Mouse (Mus musculus) lung, embryonic 16.5 days (tissue): ENCODE data around the gene Ldlrad3. TPM values are rescaled to one million over a fixed set of nuclear protein-coding genes. Genes with fewer than 3 reads are reported as not detected.

Source experiments
- ATAC-seq: fragments of 200-750 bp; cut with Nextera tagmentation; 2 replicates; pipeline ENCODE4 v1.8.0; 2017; ENCODE audit warnings: low read depth, mild to moderate bottlenecking, moderate library complexity
- H3K27ac ChIP-seq: fragments of 300-500 bp; sonication (generic); 2 replicates; pipeline ENCODE4 v1.5.1; 2014; ENCODE audit warnings: mild to moderate bottlenecking, control low read depth, low read length
- H3K27me3 ChIP-seq: fragments of 300-500 bp; sonication (generic); 2 replicates; pipeline ENCODE4 v1.6.1; 2014; ENCODE audit warnings: low read depth, low read length, mixed read lengths; ENCODE audit not compliant: control insufficient read depth, insufficient read depth
- H3K36me3 ChIP-seq: fragments of 300-500 bp; sonication (generic); 2 replicates; pipeline ENCODE4 v1.6.1; 2014; ENCODE audit warnings: low read length; ENCODE audit not compliant: control insufficient read depth, insufficient read depth
- H3K4me1 ChIP-seq: fragments of 300-500 bp; sonication (generic); replicated peaks from 2 replicates; pipeline ENCODE4 v1.6.1; 2014; ENCODE audit warnings: low read length, mixed read lengths; ENCODE audit not compliant: control insufficient read depth, insufficient read depth
- H3K4me2 ChIP-seq: fragments of 300-500 bp; sonication (generic); 2 replicates; pipeline ENCODE4 v1.6.1; 2014; ENCODE audit warnings: low read depth, low read length, control low read depth
- H3K4me3 ChIP-seq: fragments of 300-500 bp; sonication (generic); 2 replicates; pipeline ENCODE4 v1.5.1; 2014; ENCODE audit warnings: mild to moderate bottlenecking, low read length, control low read depth
- H3K9ac ChIP-seq: fragments of 300-500 bp; sonication (generic); 2 replicates; pipeline ENCODE4 v1.6.1; 2014; ENCODE audit warnings: low read length, control low read depth
- H3K9me3 ChIP-seq: fragments of 300-500 bp; sonication (generic); 2 replicates; pipeline ENCODE4 v1.6.1; 2016; ENCODE audit warnings: low read length; ENCODE audit not compliant: control insufficient read depth
- whole genome bisulfite sequencing: fragments of 180-500 bp; shearing (Covaris S2); extraction: QIAGEN DNeasy Blood & Tissue Kit; methylation state at CpG from one replicate; pipeline ENCODE4 v1.1.7; 2014; 5-methylcytosine and 5-hydroxymethylcytosine counted together
- polyA plus RNA-seq: library from polyadenylated mRNA; unstranded; fragments of >200 nt; fragmentation: Nextera tagmentation; extraction: Ambion mirVana; gene quantifications from 2 replicates; pipeline ENCODE4 v1.2.1, GENCODE M21; 2015

Ldlrad3 gene
- polyA plus RNA-seq, 1 experiment from 2014 or later, result 50.0 TPM

GRCm38 (mm10) chr2:102048296-102049175 is 137.6 kb downstream of the Ldlrad3 start:
- Histone ChIP-seq H3K9me3 (no peaks in the 10 kb centered on the region), H3K4me2 (no peak overlapping the region), H3K4me1 (no peaks in the 10 kb centered on the region), H3K9ac (no peak overlapping the region), H3K36me3 (no peaks in the 10 kb centered on the region), H3K27ac (no peak overlapping the region), H3K4me3 (no peak overlapping the region), H3K27me3 (no peaks in the 10 kb centered on the region)
- WGBS, result 65% methylated on average over 16 of the region's 16 CpGs
- ATAC-seq, result no peak; the same call in 1 of the 2 replicates

- H3K9me3 ChIP-seq, result no peaks in the 10 kb centered on the region
- H3K9ac ChIP-seq, result no peak overlapping the region
- no peaks in the 10 kb centered on the region for H3K4me1 ChIP-seq
- no peak overlapping the region for H3K27ac ChIP-seq
- 89% methylated on average over 7 of the region's 7 CpGs for WGBS
- no peaks in the 10 kb centered on the region for H3K27me3 ChIP-seq
- no peak for ATAC-seq
- H3K36me3 ChIP-seq, result no peaks in the 10 kb centered on the region
- no peak overlapping the region for H3K4me3 ChIP-seq
- no peak overlapping the region for H3K4me2 ChIP-seq
These were observed 139.7 kb downstream of the Ldlrad3 start for GRCm38 (mm10) chr2:102046481-102046880.

- Histone ChIP-seq H3K4me1 (peaks cover 13% of the 10 kb centered on the region), H3K4me2 (no peak overlapping the region), H3K27ac (no peak overlapping the region; the same call in 1 of the 2 replicates), H3K36me3 (no peaks in the 10 kb centered on the region), H3K9ac (no peak overlapping the region), H3K9me3 (no peaks in the 10 kb centered on the region), H3K4me3 (no peak overlapping the region), H3K27me3 (no peaks in the 10 kb centered on the region)
- no peak for ATAC-seq
- WGBS, result 80% methylated on average over 5 of the region's 5 CpGs
These were observed 145.7 kb downstream of the Ldlrad3 start for GRCm38 (mm10) chr2:102040456-102040855.

- Histone ChIP-seq H3K36me3 (no peaks in the 10 kb centered on the region), H3K27me3 (no peaks in the 10 kb centered on the region), H3K9ac (no peak overlapping the region), H3K27ac (no peak overlapping the region), H3K4me3 (no peak overlapping the region), H3K4me2 (no peak overlapping the region), H3K9me3 (no peaks in the 10 kb centered on the region), H3K4me1 (peaks cover 13% of the 10 kb centered on the region)
- 54% methylated on average over 2 of the region's 2 CpGs for WGBS
- ATAC-seq, result no peak
These were observed 146.2 kb downstream of the Ldlrad3 start for GRCm38 (mm10) chr2:102040011-102040410.

- Histone ChIP-seq H3K9me3 (no peaks in the 10 kb centered on the region), H3K27me3 (no peaks in the 10 kb centered on the region), H3K4me1 (peaks cover 13% of the 10 kb centered on the region), H3K4me3 (no peak overlapping the region), H3K27ac (no peak overlapping the region), H3K4me2 (no peak overlapping the region), H3K9ac (no peak overlapping the region), H3K36me3 (no peaks in the 10 kb centered on the region)
- ATAC-seq, result no peak
- 79% methylated on average over 7 of the region's 7 CpGs for WGBS
These were observed 147.1 kb downstream of the Ldlrad3 start for GRCm38 (mm10) chr2:102038895-102039667.

GRCm38 (mm10) chr2:102038229-102038894 is 147.8 kb downstream of the Ldlrad3 start:
- Histone ChIP-seq H3K4me2 (no peak overlapping the region), H3K4me1 (peaks cover 13% of the 10 kb centered on the region), H3K9ac (no peak overlapping the region), H3K36me3 (no peaks in the 10 kb centered on the region), H3K9me3 (no peaks in the 10 kb centered on the region), H3K4me3 (no peak overlapping the region), H3K27ac (no peak overlapping the region), H3K27me3 (no peaks in the 10 kb centered on the region)
- 39% methylated on average over 10 of the region's 10 CpGs for WGBS
- peak; percentile 46; the same call in 1 of the 2 replicates for ATAC-seq

GRCm38 (mm10) chr2:102036665-102037511 is 149.3 kb downstream of the Ldlrad3 start:
- H3K9me3 ChIP-seq, result no peaks in the 10 kb centered on the region
- no peaks in the 10 kb centered on the region for H3K36me3 ChIP-seq
- 56% methylated on average over 18 of the region's 18 CpGs for WGBS
- peaks cover 15% of the 10 kb centered on the region for H3K4me1 ChIP-seq
- H3K27me3 ChIP-seq, result no peaks in the 10 kb centered on the region
- no peak overlapping the region for H3K4me3 ChIP-seq
- no peak overlapping the region for H3K27ac ChIP-seq
- peak overlapping the region; percentile 31; the same call in 1 of the 2 replicates for H3K9ac ChIP-seq
- no peak overlapping the region for H3K4me2 ChIP-seq
- peak; percentile 59 for ATAC-seq

- 82% methylated on average over 11 of the region's 11 CpGs for WGBS
These were observed 151.7 kb downstream of the Ldlrad3 start for GRCm38 (mm10) chr2:102034513-102034879.

More at GRCm38 (mm10) chr2:102034513-102034879, 151.7 kb downstream of the Ldlrad3 start:
- H3K27ac ChIP-seq, result no peak overlapping the region
- no peak overlapping the region for H3K9ac ChIP-seq
- ATAC-seq, result no peak
- no peak overlapping the region for H3K4me3 ChIP-seq
- peaks cover 15% of the 10 kb centered on the region for H3K4me1 ChIP-seq
- H3K9me3 ChIP-seq, result no peaks in the 10 kb centered on the region
- no peak overlapping the region for H3K4me2 ChIP-seq
- H3K27me3 ChIP-seq, result no peaks in the 10 kb centered on the region
- no peaks in the 10 kb centered on the region for H3K36me3 ChIP-seq
